ENCODE assay signal across 8 mouse cellular contexts in the genomic region with DNA sequence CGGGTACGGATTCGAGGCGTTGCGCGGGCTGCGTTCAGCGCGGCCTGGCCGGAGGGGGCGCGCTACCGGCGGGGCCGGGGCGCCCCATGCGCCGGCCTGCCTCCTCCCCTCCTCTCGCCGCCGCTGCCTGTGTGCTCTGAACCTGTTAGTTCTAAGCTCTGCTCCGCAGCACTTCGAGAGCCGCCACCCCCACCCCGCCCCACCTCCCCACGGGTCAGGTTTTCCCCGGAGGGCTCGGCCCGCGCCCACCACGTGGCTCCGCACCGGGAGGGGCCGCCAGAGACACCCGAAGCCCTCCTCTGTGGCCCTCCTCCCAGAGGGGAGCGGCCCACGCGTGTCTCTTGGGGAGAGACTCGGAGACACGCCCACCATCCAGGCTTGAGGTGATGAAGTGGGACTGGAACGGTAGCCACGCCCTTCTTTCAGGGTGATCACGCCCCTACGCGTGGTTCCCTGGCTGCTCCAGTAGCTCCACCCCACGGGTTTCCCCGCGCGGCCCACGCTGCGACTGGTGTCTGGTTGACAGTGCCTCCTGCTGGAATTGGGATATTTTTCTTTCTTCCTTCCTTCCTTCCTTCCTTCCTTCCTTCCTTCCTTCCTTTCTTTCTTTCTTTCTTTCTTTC. TPM values are rescaled to one million over a fixed set of nuclear protein-coding genes. Genes with fewer than 3 reads are reported as not detected.
DNase-seq lines count a peak whose midpoint lies in the region; ATAC-seq and TF ChIP-seq lines count a peak whose summit lies in the region.

TSS of gene Kcnh4 (minus strand) at position 332 of the 623 bp plus-strand sequence.

- peaks cover 0 to 3% of the 10 kb centered on the region in 2 experiments; a peak in 2 of 4 replicates for H3K4me1 ChIP-seq in ES-E14 (ENCODE audit: control insufficient read depth in 2 of 2, insufficient read depth in 2 of 2, low read length in 2 of 2, poor library complexity in 1 of 2)
- H3K4me1 ChIP-seq in bone marrow macrophage, adult 2 months (ENCODE audit: control insufficient read depth, insufficient read depth, low read length): peaks cover 9% of the 10 kb centered on the region
- H3K4me1 ChIP-seq in forebrain, embryonic 15.5 days: peaks cover 25% of the 10 kb centered on the region
- no peaks in the 10 kb centered on the region; the same call in 1 of the 2 replicates for H3K4me1 ChIP-seq in intestine, postnatal 0 days (replicated peaks; ENCODE audit: control insufficient read depth, insufficient read depth, low read length)

- H3K9me3 ChIP-seq in ES-E14 (ENCODE audit: control insufficient read depth, insufficient read depth, low read depth, low read length): no peaks in the 10 kb centered on the region
- H3K9me3 ChIP-seq in forebrain, embryonic 15.5 days: no peaks in the 10 kb centered on the region
- H3K9me3 ChIP-seq in intestine, postnatal 0 days (ENCODE audit: control insufficient read depth): no peaks in the 10 kb centered on the region

- DNase-seq in ES-E14 (ENCODE audit: low read depth, low spot score): no peak
- DNase-seq in left cerebral cortex, postnatal 4 days: peak; percentile 65
- DNase-seq in mesoderm, embryonic 11.5 days (ENCODE audit: low read depth, low spot score): peak; percentile 41
- DNase-seq in spleen, adult 12 weeks (ENCODE audit: low spot score): peak; percentile 70
- DNase-seq in gastrocnemius, postnatal 4 days (ENCODE audit: low spot score in 2 of 2): no peak

- ATAC-seq in forebrain, embryonic 15.5 days (replicated peaks): peak; percentile 66
- ATAC-seq in intestine, postnatal 0 days: peak; percentile 37; the same call in 1 of the 2 replicates

- H3K27me3 ChIP-seq in forebrain, embryonic 15.5 days: peaks cover 26% of the 10 kb centered on the region; the same call in 1 of the 2 replicates
- peaks cover 29% of the 10 kb centered on the region for H3K27me3 ChIP-seq in intestine, postnatal 0 days (replicated peaks; ENCODE audit: control insufficient read depth, insufficient read depth, low read length)

- no peak within 1 kb of the TSS for H3K27ac ChIP-seq in ES-E14 (ENCODE audit: insufficient read depth, low read depth, low read length, poor library complexity, severe bottlenecking)
- no peak within 1 kb of the TSS for H3K27ac ChIP-seq in bone marrow macrophage, adult 2 months (ENCODE audit: insufficient read depth, low read depth, low read length)
- peak within 1 kb of the TSS; percentile 46 for H3K27ac ChIP-seq in forebrain, embryonic 15.5 days (replicated peaks)
- no peak within 1 kb of the TSS for H3K27ac ChIP-seq in intestine, postnatal 0 days (ENCODE audit: low read depth, low read length)

- H3K4me3 ChIP-seq in ES-E14 (ENCODE audit: insufficient read depth in 1 of 2, low read depth in 1 of 2, low read length in 2 of 2, poor library complexity in 1 of 2, severe bottlenecking in 1 of 2): peak within 1 kb of the TSS; percentile 57 to 61
- H3K4me3 ChIP-seq in bone marrow macrophage, adult 2 months (ENCODE audit: insufficient read depth, low read length): peak within 1 kb of the TSS; percentile 48
- peak within 1 kb of the TSS; percentile 54 for H3K4me3 ChIP-seq in forebrain, embryonic 15.5 days
- peak within 1 kb of the TSS; percentile 32 for H3K4me3 ChIP-seq in intestine, postnatal 0 days (ENCODE audit: low read depth, low read length)

- no peaks in the 10 kb centered on the region for H3K36me3 ChIP-seq in ES-E14 (ENCODE audit: control insufficient read depth, insufficient read depth, low read length, poor library complexity, severe bottlenecking)
- H3K36me3 ChIP-seq in forebrain, embryonic 15.5 days: no peaks in the 10 kb centered on the region
- no peaks in the 10 kb centered on the region for H3K36me3 ChIP-seq in intestine, postnatal 0 days (ENCODE audit: control insufficient read depth, insufficient read depth)

- H3K4me2 ChIP-seq in forebrain, embryonic 15.5 days (replicated peaks): peak within 1 kb of the TSS; percentile 65
- H3K4me2 ChIP-seq in intestine, postnatal 0 days (replicated peaks; ENCODE audit: low read depth): peak within 1 kb of the TSS; percentile 64

- intact Hi-C loops in left cerebral cortex, postnatal 4 days (cut with DNase I): no loop called here

- peak within 1 kb of the TSS; percentile 19; the same call in 1 of the 2 replicates for H3K9ac ChIP-seq in ES-E14 (ENCODE audit: insufficient read depth, low read depth, low read length, poor library complexity, severe bottlenecking)
- peak within 1 kb of the TSS; percentile 58 for H3K9ac ChIP-seq in forebrain, embryonic 15.5 days (replicated peaks)
- H3K9ac ChIP-seq in intestine, postnatal 0 days (ENCODE audit: low read depth, low read length): no peak within 1 kb of the TSS

- no peak for TF ChIP-seq POLR2A in bone marrow macrophage, adult 2 months (IDR thresholded peaks at IDR 0.05; ENCODE audit: borderline replicate concordance, low read depth, low read length)

- in situ Hi-C loops in ES-E14 (cut with MboI; ENCODE audit: low sequenced_read_pairs in 2 of 2, unreplicated experiment in 2 of 2): no loop called here

- no peak for TF ChIP-seq CTCF in bone marrow macrophage, adult 2 months (IDR thresholded peaks at IDR 0.05; ENCODE audit: low read depth, low read length)
- TF ChIP-seq CTCF in intestine, postnatal 0 days (IDR thresholded peaks at IDR 0.05; ENCODE audit: low read depth): peak; percentile 49

- WGBS in forebrain, embryonic 15.5 days: under 1% methylated on average over 50 of the region's 51 CpGs
- WGBS in intestine, postnatal 0 days: 1% methylated on average over 50 of the region's 51 CpGs

TF ChIP-seq in ES-E14, 5 proteins besides CTCF, POLR2A, EP300 and RAD21:
- TF ChIP-seq HCFC1 (IDR thresholded peaks at IDR 0.05; ENCODE audit: borderline replicate concordance, insufficient read depth, low read length) (no peak), CHD2 (IDR thresholded peaks at IDR 0.05; ENCODE audit: low read depth, low read length) (no peak), ZNF384 (IDR thresholded peaks at IDR 0.05; ENCODE audit: low read depth, low read length) (no peak), ZC3H11A (IDR thresholded peaks at IDR 0.05; ENCODE audit: borderline replicate concordance, low read depth, low read length) (no peak), MAFK (IDR thresholded peaks at IDR 0.05; ENCODE audit: insufficient read depth, low read depth, low read length) (no peak)

RNA-seq across cellular contexts. Expression of gene Kcnh4, which starts in this region (rescaled TPM):
- 0.45 and 0.48 TPM in 2 replicates for total RNA-seq in ES-E14 (2012; rRNA removed)
- not detected in 2 replicates for polyA plus RNA-seq in bone marrow macrophage, adult 2 months (2012; ENCODE audit: insufficient read depth, insufficient read length, missing spikeins)
- 4.6 TPM in 2 replicates for polyA plus RNA-seq in forebrain, embryonic 15.5 days (2015; fragmentation: Nextera tagmentation; extraction: Ambion mirVana)
- 0.04 and 0.12 TPM in 2 replicates for polyA plus RNA-seq in intestine, postnatal 0 days (2015; fragmentation: Nextera tagmentation; extraction: Ambion mirVana)
- total RNA-seq in left cerebral cortex, postnatal 4 days (2021): 10 to 100 TPM; 11.2 to 12.4 TPM
- total RNA-seq in gastrocnemius, postnatal 4 days (2021): under 1 TPM in 1 of 2 experiments, not detected in 1; 0.10 TPM

Comparison
In these comparisons a context has a peak if more than half of its experiments do, and no peak if none do; other contexts are left out.
1. Peak in ATAC-seq, H3K4me3 ChIP-seq and H3K4me2 ChIP-seq in intestine, postnatal 0 days; RNA of the gene not detected or under 1 TPM.
2. DNase-seq: peak in left cerebral cortex, postnatal 4 days (single experiment), mesoderm, embryonic 11.5 days (single experiment) and spleen, adult 12 weeks (single experiment); none in ES-E14 (single experiment) and gastrocnemius, postnatal 4 days (0 of 2).
3. Peak in every context shown above with its lines, with median percentiles within 50 percentile points of each other: H3K4me3 ChIP-seq.